Mouse (Mus musculus) MEL (cell line): ENCODE results near the gene Nek9. TPM values are rescaled to one million over a fixed set of nuclear protein-coding genes. Genes with fewer than 3 reads are reported as not detected.

ENCODE experiments used
- DNase-seq: peaks from one replicate; pipeline ENCODE4 v3.0.0; 2011; ENCODE audit warnings: low read depth, low spot score
- H3K27ac ChIP-seq: 2 replicates; pipeline ENCODE4 v1.5.1; 2012; ENCODE audit warnings: low read depth, mild to moderate bottlenecking, control low read depth, low read length, moderate library complexity; ENCODE audit not compliant: control insufficient read depth
- H3K27me3 ChIP-seq, 2 experiments: fragments of 150-350 bp in 1 of 2; sonication (generic) in 1 of 2; 2 replicates each; pipeline ENCODE4 v1.6.1; 2012; ENCODE audit warnings: low read length in 2 of 2, mild to moderate bottlenecking in 2 of 2, improper control_type of control experiment in 1 of 2, moderate library complexity in 1 of 2; ENCODE audit not compliant: insufficient read depth in 2 of 2, control insufficient read depth in 1 of 2
- H3K36me3 ChIP-seq, 2 experiments: 2 replicates each; pipeline ENCODE4 v1.6.1; 2012 to 2014; ENCODE audit warnings: low read length in 2 of 2, improper control_type of control experiment in 1 of 2, inconsistent platforms in 1 of 2, mild to moderate bottlenecking in 1 of 2; ENCODE audit not compliant: insufficient read depth in 2 of 2, control insufficient read depth in 1 of 2
- H3K4me1 ChIP-seq, 2 experiments: fragments of 150-350 bp in 1 of 2; sonication (generic) in 1 of 2; 2 replicates each; pipeline ENCODE4 v1.6.1; 2012; ENCODE audit warnings: low read length in 2 of 2, improper control_type of control experiment in 1 of 2, mild to moderate bottlenecking in 1 of 2; ENCODE audit not compliant: insufficient read depth in 2 of 2, control insufficient read depth in 1 of 2
- H3K4me3 ChIP-seq, 2 experiments: fragments of 150-350 bp in 1 of 2; sonication (generic) in 1 of 2; 2 replicates each; pipeline ENCODE4 v1.5.1; 2012; ENCODE audit warnings: low read depth in 2 of 2, low read length in 2 of 2, mild to moderate bottlenecking in 2 of 2, moderate library complexity in 2 of 2, control low read depth in 1 of 2, improper control_type of control experiment in 1 of 2; ENCODE audit not compliant: control insufficient read depth in 1 of 2, insufficient read depth in 1 of 2
- H3K79me2 ChIP-seq: 2 replicates; pipeline ENCODE4 v1.6.1; 2012; ENCODE audit warnings: mild to moderate bottlenecking, low read length, moderate library complexity; ENCODE audit not compliant: control insufficient read depth, poor library complexity, insufficient read depth
- H3K9ac ChIP-seq: 2 replicates; pipeline ENCODE4 v1.6.1; 2012; ENCODE audit warnings: low read depth, mild to moderate bottlenecking, control low read depth, low read length, moderate library complexity; ENCODE audit not compliant: control insufficient read depth, poor library complexity, severe bottlenecking
- H3K9me3 ChIP-seq: fragments of 150-350 bp; sonication (generic); replicated peaks from 2 replicates; pipeline ENCODE4 v1.6.1; 2012; ENCODE audit warnings: mild to moderate bottlenecking, low read length, improper control_type of control experiment, moderate library complexity; ENCODE audit not compliant: insufficient read depth
- CHD1 ChIP-seq: IDR thresholded peaks from 2 replicates; pipeline ENCODE4 v1.6.1; 2012; ENCODE audit warnings: low read depth, mild to moderate bottlenecking, inconsistent platforms, low read length, improper control_type of control experiment
- CTCF ChIP-seq, 3 experiments: IDR thresholded peaks in 2 of 3; conservative IDR thresholded peaks in 1 of 3; 2 replicates each; pipeline ENCODE4 v1.5.1; 2011 to 2012; ENCODE audit warnings: low read length in 3 of 3, low read depth in 2 of 3, mild to moderate bottlenecking in 2 of 3, improper control_type of control experiment in 1 of 3, inconsistent platforms in 1 of 3, mixed read lengths in 1 of 3, moderate library complexity in 1 of 3; ENCODE audit not compliant: control insufficient read depth in 1 of 3, insufficient read depth in 1 of 3, poor library complexity in 1 of 3, severe bottlenecking in 1 of 3
- E2F4 ChIP-seq: IDR thresholded peaks from 2 replicates; pipeline ENCODE4 v1.6.1; 2011; ENCODE audit warnings: low read depth, low read length, improper control_type of control experiment, borderline replicate concordance
- ELF1 ChIP-seq: IDR thresholded peaks from 2 replicates; pipeline ENCODE4 v1.6.1; 2014; ENCODE audit warnings: low read depth, mild to moderate bottlenecking, inconsistent platforms, low read length, improper control_type of control experiment, moderate library complexity
- EP300 ChIP-seq, 2 experiments: IDR thresholded peaks; 2 replicates each; pipeline ENCODE4 v1.6.1; 2011; ENCODE audit warnings: improper control_type of control experiment in 2 of 2, low read length in 2 of 2, low read depth in 1 of 2, mild to moderate bottlenecking in 1 of 2
- ETS1 ChIP-seq: IDR thresholded peaks from 2 replicates; pipeline ENCODE4 v1.6.1; 2012; ENCODE audit warnings: low read depth, mild to moderate bottlenecking, inconsistent platforms, low read length, improper control_type of control experiment, moderate library complexity
- GATA1 ChIP-seq: IDR thresholded peaks from 2 replicates; pipeline ENCODE4 v1.6.1; 2011; ENCODE audit warnings: low read depth, low read length, improper control_type of control experiment
- MAFK ChIP-seq: IDR thresholded peaks from 2 replicates; pipeline ENCODE4 v1.6.1; 2011; ENCODE audit warnings: low read depth, mild to moderate bottlenecking, low read length, improper control_type of control experiment, borderline replicate concordance
- MAZ ChIP-seq: IDR thresholded peaks from 2 replicates; pipeline ENCODE4 v1.6.1; 2012; ENCODE audit warnings: low read depth, mild to moderate bottlenecking, inconsistent platforms, low read length, improper control_type of control experiment
- MYB ChIP-seq: IDR thresholded peaks from 2 replicates; pipeline ENCODE4 v1.6.1; 2011; ENCODE audit warnings: mild to moderate bottlenecking, low read depth, low read length, improper control_type of control experiment
- MYC ChIP-seq: IDR thresholded peaks from 2 replicates; pipeline ENCODE4 v1.6.1; 2011; ENCODE audit warnings: low read depth, mild to moderate bottlenecking, low read length, improper control_type of control experiment, moderate library complexity
- NRF1 ChIP-seq: IDR thresholded peaks from 2 replicates; pipeline ENCODE4 v1.6.1; 2014; ENCODE audit warnings: low read depth, mild to moderate bottlenecking, inconsistent platforms, low read length, improper control_type of control experiment, moderate library complexity; ENCODE audit not compliant: poor library complexity, insufficient read depth, severe bottlenecking
- POLR2AphosphoS2 ChIP-seq: IDR thresholded peaks from 2 replicates; pipeline ENCODE4 v1.6.1; 2011; ENCODE audit warnings: low read length, improper control_type of control experiment
- RAD21 ChIP-seq: IDR thresholded peaks from 2 replicates; pipeline ENCODE4 v1.6.1; 2011; ENCODE audit warnings: mild to moderate bottlenecking, low read depth, low read length, improper control_type of control experiment
- RCOR1 ChIP-seq: IDR thresholded peaks from 2 replicates; pipeline ENCODE4 v1.6.1; 2012; ENCODE audit warnings: low read depth, mild to moderate bottlenecking, inconsistent platforms, low read length, improper control_type of control experiment
- SIN3A ChIP-seq: IDR thresholded peaks from 2 replicates; pipeline ENCODE4 v1.6.1; 2012; ENCODE audit warnings: low read length, improper control_type of control experiment, inconsistent platforms
- TAL1 ChIP-seq: IDR thresholded peaks from 2 replicates; pipeline ENCODE4 v1.6.1; 2012; ENCODE audit warnings: mild to moderate bottlenecking, inconsistent platforms, low read length, moderate library complexity, mixed read lengths
- UBTF ChIP-seq: IDR thresholded peaks from 2 replicates; pipeline ENCODE4 v1.6.1; 2012; ENCODE audit warnings: low read depth, mild to moderate bottlenecking, inconsistent platforms, low read length, improper control_type of control experiment, moderate library complexity, borderline replicate concordance; ENCODE audit not compliant: insufficient read depth
- ZC3H11A ChIP-seq: IDR thresholded peaks from 2 replicates; pipeline ENCODE4 v1.6.1; 2012; ENCODE audit warnings: low read depth, mild to moderate bottlenecking, inconsistent platforms, low read length, improper control_type of control experiment
- ZKSCAN1 ChIP-seq: IDR thresholded peaks from 2 replicates; pipeline ENCODE4 v1.6.1; 2012; ENCODE audit warnings: low read depth, mild to moderate bottlenecking, inconsistent platforms, low read length, improper control_type of control experiment, moderate library complexity
- ZNF384 ChIP-seq: IDR thresholded peaks from 2 replicates; pipeline ENCODE4 v1.6.1; 2012; ENCODE audit warnings: low read depth, mild to moderate bottlenecking, inconsistent platforms, low read length, improper control_type of control experiment
- polyA plus RNA-seq, 2 experiments: library from polyadenylated mRNA; stranded (reverse) in 1 of 2; unstranded in 1 of 2; fragments of >175 nt in 1 of 2; fragments of >200 nt in 1 of 2; gene quantifications; 2 replicates each; pipeline versions ENCODE4 v1.2.1 to v1.2.4; 2012; ENCODE audit warnings: low replicate concordance in 2 of 2, low read depth in 1 of 2; ENCODE audit not compliant: insufficient read length in 2 of 2, insufficient read depth in 1 of 2, missing spikeins in 1 of 2
- total RNA-seq: library from RNA; depleted of rRNA; stranded (reverse); fragments of 300-350 nt; gene quantifications from 2 replicates; pipeline ENCODE4 v1.2.3, GENCODE M21; 2012

Nek9 gene
- total and polyA plus RNA-seq, 3 experiments = 23.4 to 32.2 TPM; not detected in 1

GRCm38 (mm10) chr12:85339243-85339729, at the start of gene Nek9 (continued):
- TF ChIP-seq NRF1 (no peak), POLR2AphosphoS2 (peak; percentile 29; the same call in 1 of the 2 replicates), EP300 (IDR thresholded peaks at IDR 0.05; ENCODE audit: low read depth in 1 of 2, low read length in 2 of 2) (no peak)

- H3K4me3 ChIP-seq = peak overlapping the region; percentile 34 to 51
- no peak overlapping the region for H3K27ac ChIP-seq
- H3K36me3 ChIP-seq = peaks cover 0 to 19% of the 10 kb centered on the region in 2 experiments; a peak in 2 of 4 replicates
- no peaks in the 10 kb centered on the region for H3K27me3 ChIP-seq
- H3K79me2 ChIP-seq = no peaks in the 10 kb centered on the region
- no peak for DNase-seq
- no peaks in the 10 kb centered on the region for H3K9me3 ChIP-seq
- H3K4me1 ChIP-seq = peaks cover 6 to 27% of the 10 kb centered on the region in 2 experiments
- TF ChIP-seq MAZ (no peak), UBTF (no peak), TAL1 (no peak)
- peak overlapping the region; percentile 8; the same call in 1 of the 2 replicates for H3K9ac ChIP-seq
These were observed 46.8 kb upstream of the Nek9 start for GRCm38 (mm10) chr12:85385995-85386375.

DNA sequence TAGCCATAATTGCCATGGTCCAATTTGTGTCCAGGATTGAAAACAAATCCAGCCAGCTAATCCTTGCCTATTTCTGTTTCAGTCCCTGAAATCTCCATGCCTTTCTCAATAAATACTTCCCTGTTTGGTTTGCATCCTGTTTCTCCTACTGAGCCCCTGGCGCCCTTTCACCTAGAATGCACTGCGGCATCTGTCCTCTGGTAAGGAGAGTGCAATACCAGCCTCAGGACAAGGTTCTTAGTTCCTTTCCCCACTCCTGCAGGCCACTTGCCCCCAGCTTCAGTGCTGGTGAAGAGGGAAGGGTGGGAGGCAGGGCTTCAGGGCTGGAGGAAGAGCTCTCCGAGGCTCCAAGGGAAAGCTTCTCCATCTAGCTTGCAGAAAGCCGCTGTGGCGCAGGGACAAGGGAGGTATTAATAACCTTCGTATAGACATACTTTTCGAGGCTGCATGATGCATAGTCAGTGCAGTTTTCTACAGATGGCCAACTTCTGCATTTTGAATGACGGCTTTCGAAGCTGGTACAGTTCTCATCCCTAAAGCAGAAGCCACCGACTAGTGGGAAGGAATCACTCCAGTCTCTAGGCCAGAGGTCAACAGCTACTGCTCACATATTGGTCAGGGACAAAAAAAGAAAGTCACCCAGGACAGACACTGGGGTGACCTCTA, 46.3 kb upstream of the Nek9 start:
- H3K79me2 ChIP-seq = no peaks in the 10 kb centered on the region
- no peak overlapping the region for H3K27ac ChIP-seq
- no peaks in the 10 kb centered on the region for H3K9me3 ChIP-seq
- H3K4me1 ChIP-seq = peaks cover 8 to 27% of the 10 kb centered on the region in 2 experiments
- H3K36me3 ChIP-seq = peaks cover 0 to 22% of the 10 kb centered on the region in 2 experiments; a peak in 2 of 4 replicates
- no peaks in the 10 kb centered on the region for H3K27me3 ChIP-seq
- H3K4me3 ChIP-seq = peak overlapping the region; percentile 34 to 51
- TF ChIP-seq ZC3H11A (no peak), E2F4 (no peak), RCOR1 (no peak), MAZ (no peak), CTCF (IDR thresholded peaks at IDR 0.05 in 2 of 3, conservative IDR thresholded peaks at IDR 0.05 in 1 of 3; ENCODE audit: control insufficient read depth in 1 of 3, insufficient read depth in 1 of 3, low read depth in 2 of 3, low read length in 3 of 3, poor library complexity in 1 of 3, severe bottlenecking in 1 of 3) (no peak), NRF1 (no peak), MAFK (no peak), MYC (no peak), SIN3A (no peak), ZNF384 (no peak), ZKSCAN1 (no peak), EP300 (IDR thresholded peaks at IDR 0.05; ENCODE audit: low read depth in 1 of 2, low read length in 2 of 2) (no peak), MYB (no peak), ELF1 (no peak), ETS1 (no peak), CHD1 (no peak), GATA1 (no peak), TAL1 (no peak), UBTF (no peak), RAD21 (no peak)
- H3K9ac ChIP-seq = peak overlapping the region; percentile 8; the same call in 1 of the 2 replicates
- peak; percentile 60 for DNase-seq
